Mouse (Mus musculus) midbrain, embryonic 12.5 days (tissue): Measurements from ENCODE around the gene Taf10. TPM values are rescaled to one million over a fixed set of nuclear protein-coding genes. Genes with fewer than 3 reads are reported as not detected.

ENCODE experiments used
- ATAC-seq: fragments of 200-750 bp; cut with Nextera tagmentation; 2 replicates; pipeline ENCODE4 v1.8.0; 2017; ENCODE audit warnings: low read depth, moderate TSS enrichment, moderate library complexity; ENCODE audit not compliant: low FRiP score
- H3K27ac ChIP-seq: fragments of 300-500 bp; sonication (generic); replicated peaks from 2 replicates; pipeline ENCODE4 v1.5.1; 2016; ENCODE audit warnings: mild to moderate bottlenecking
- H3K27me3 ChIP-seq: fragments of 300-500 bp; sonication (generic); 2 replicates; pipeline ENCODE4 v1.6.1; 2016; ENCODE audit warnings: mild to moderate bottlenecking
- H3K36me3 ChIP-seq: fragments of 300-500 bp; sonication (generic); 2 replicates; pipeline ENCODE4 v1.6.1; 2016
- H3K4me1 ChIP-seq: fragments of 300-500 bp; sonication (generic); 2 replicates; pipeline ENCODE4 v1.6.1; 2016
- H3K4me2 ChIP-seq: fragments of 300-500 bp; sonication (generic); replicated peaks from 2 replicates; pipeline ENCODE4 v1.6.1; 2016; ENCODE audit warnings: mild to moderate bottlenecking, moderate library complexity
- H3K4me3 ChIP-seq: fragments of 300-500 bp; sonication (generic); 2 replicates; pipeline ENCODE4 v1.5.1; 2016; ENCODE audit warnings: mild to moderate bottlenecking
- H3K9ac ChIP-seq: fragments of 300-500 bp; sonication (generic); replicated peaks from 2 replicates; pipeline ENCODE4 v1.6.1; 2016; ENCODE audit warnings: mild to moderate bottlenecking, moderate library complexity
- H3K9me3 ChIP-seq: fragments of 300-500 bp; sonication (generic); 2 replicates; pipeline ENCODE4 v1.6.1; 2016; ENCODE audit warnings: mild to moderate bottlenecking
- whole genome bisulfite sequencing: fragments of 180-500 bp; shearing (Covaris S2); methylation state at CpG from one replicate; pipeline ENCODE4 v1.1.7; 2016; 5-methylcytosine and 5-hydroxymethylcytosine counted together
- polyA plus RNA-seq: library from polyadenylated mRNA; unstranded; fragments of >200 nt; fragmentation: Nextera tagmentation; extraction: Ambion mirVana; gene quantifications from 2 replicates; pipeline ENCODE4 v1.2.1, GENCODE M21; 2016

The Taf10 gene
- polyA plus RNA-seq, 1 experiment from 2014 or later = 164 TPM

- peaks cover 43% of the 10 kb centered on the region for H3K4me1 ChIP-seq
- no peaks in the 10 kb centered on the region for H3K27me3 ChIP-seq
- no peak overlapping the region for H3K4me3 ChIP-seq
- peaks cover 60% of the 10 kb centered on the region for H3K36me3 ChIP-seq
- H3K4me2 ChIP-seq = no peak overlapping the region
- no peak overlapping the region for H3K27ac ChIP-seq
- 86% methylated on average over 2 of the region's 2 CpGs for WGBS
- no peaks in the 10 kb centered on the region for H3K9me3 ChIP-seq
- ATAC-seq = no peak
- no peak overlapping the region for H3K9ac ChIP-seq
Measured at GRCm38 (mm10) chr7:105776026-105776425, 31.9 kb upstream of the Taf10 start.

- Histone ChIP-seq H3K4me2 (no peak overlapping the region), H3K27me3 (no peaks in the 10 kb centered on the region), H3K27ac (no peak overlapping the region), H3K4me3 (no peak overlapping the region), H3K4me1 (peaks cover 43% of the 10 kb centered on the region), H3K36me3 (peaks cover 61% of the 10 kb centered on the region), H3K9me3 (no peaks in the 10 kb centered on the region), H3K9ac (no peak overlapping the region)
- 43% methylated on average over 8 of the region's 8 CpGs for WGBS
- peak; percentile 39 for ATAC-seq
Measured at GRCm38 (mm10) chr7:105774661-105775060, 30.5 kb upstream of the Taf10 start.

DNA sequence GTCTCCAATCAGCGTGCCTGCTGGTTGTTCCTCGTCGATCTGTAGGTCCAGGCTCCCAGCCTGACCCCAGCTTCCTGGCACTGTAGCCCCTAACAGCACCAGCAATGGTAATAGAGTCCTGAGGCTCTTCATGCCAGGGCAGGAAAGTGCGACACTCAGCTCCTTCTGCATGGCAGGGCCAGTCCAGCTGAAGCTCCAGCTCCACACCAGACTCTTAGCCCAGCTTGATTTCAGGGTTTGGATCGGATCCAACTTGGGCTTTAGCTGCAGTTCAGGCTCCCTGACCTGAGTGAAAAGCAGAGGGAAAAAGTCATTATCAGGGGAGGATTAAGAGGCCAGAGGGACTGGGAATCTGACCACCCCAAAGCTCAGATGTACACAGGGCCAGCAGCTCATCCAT lies 28.9 kb upstream of the Taf10 start:
- 82% methylated on average over 5 of the region's 5 CpGs for WGBS
- Histone ChIP-seq H3K9me3 (no peaks in the 10 kb centered on the region), H3K27me3 (no peaks in the 10 kb centered on the region), H3K4me1 (peaks cover 40% of the 10 kb centered on the region), H3K36me3 (peaks cover 51% of the 10 kb centered on the region), H3K4me3 (no peak overlapping the region), H3K27ac (no peak overlapping the region), H3K4me2 (no peak overlapping the region), H3K9ac (no peak overlapping the region)
- ATAC-seq = no peak

- 96% methylated on average over 15 of the region's 15 CpGs for WGBS
- no peak for ATAC-seq
- no peak overlapping the region for H3K27ac ChIP-seq
- no peak overlapping the region for H3K9ac ChIP-seq
- H3K4me3 ChIP-seq = no peak overlapping the region
- peaks cover 52% of the 10 kb centered on the region for H3K36me3 ChIP-seq
- no peaks in the 10 kb centered on the region for H3K27me3 ChIP-seq
- no peak overlapping the region for H3K4me2 ChIP-seq
- H3K9me3 ChIP-seq = no peaks in the 10 kb centered on the region
- peaks cover 42% of the 10 kb centered on the region for H3K4me1 ChIP-seq
Measured at GRCm38 (mm10) chr7:105772331-105772730, 28.2 kb upstream of the Taf10 start.

- 93% methylated on average over 3 of the region's 3 CpGs for WGBS
- Histone ChIP-seq H3K27me3 (peaks cover 8% of the 10 kb centered on the region), H3K27ac (no peak overlapping the region), H3K36me3 (peaks cover 64% of the 10 kb centered on the region), H3K4me1 (peaks cover 29% of the 10 kb centered on the region), H3K9me3 (no peaks in the 10 kb centered on the region), H3K4me3 (no peak overlapping the region), H3K9ac (no peak overlapping the region), H3K4me2 (no peak overlapping the region)
- ATAC-seq = no peak
Measured at GRCm38 (mm10) chr7:105769959-105770358, 25.8 kb upstream of the Taf10 start.

DNA sequence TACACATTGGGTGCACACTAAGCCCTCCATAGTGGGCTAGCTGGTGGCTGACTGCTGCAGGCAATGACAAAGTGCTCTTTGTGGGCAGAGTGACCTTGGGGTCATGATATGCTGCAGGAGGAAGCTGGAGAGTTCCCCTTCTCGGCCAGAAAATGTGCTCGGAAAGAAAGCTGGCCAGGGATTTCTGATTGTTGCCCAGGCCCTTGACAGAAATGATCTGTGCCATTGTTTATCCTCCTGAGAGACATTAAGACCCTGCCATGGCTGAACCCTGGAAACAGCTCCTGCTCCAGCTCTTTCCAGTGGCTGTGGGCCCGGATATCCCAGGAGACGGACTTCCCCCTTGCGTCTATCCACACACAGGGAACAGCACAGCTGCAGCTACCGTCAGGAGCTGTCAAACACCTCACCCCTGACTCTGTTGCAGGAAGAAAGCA lies 23.6 kb upstream of the Taf10 start:
- no peak overlapping the region for H3K4me3 ChIP-seq
- peaks cover 24% of the 10 kb centered on the region for H3K4me1 ChIP-seq
- H3K27me3 ChIP-seq = peaks cover 31% of the 10 kb centered on the region
- whole genome bisulfite sequencing = 22% methylated on average over 6 of the region's 6 CpGs
- H3K9me3 ChIP-seq = no peaks in the 10 kb centered on the region
- H3K27ac ChIP-seq = peak overlapping the region; percentile 52
- ATAC-seq = peak; percentile 42
- H3K4me2 ChIP-seq = no peak overlapping the region; the same call in 1 of the 2 replicates
- no peak overlapping the region for H3K9ac ChIP-seq
- H3K36me3 ChIP-seq = peaks cover 81% of the 10 kb centered on the region

DNA sequence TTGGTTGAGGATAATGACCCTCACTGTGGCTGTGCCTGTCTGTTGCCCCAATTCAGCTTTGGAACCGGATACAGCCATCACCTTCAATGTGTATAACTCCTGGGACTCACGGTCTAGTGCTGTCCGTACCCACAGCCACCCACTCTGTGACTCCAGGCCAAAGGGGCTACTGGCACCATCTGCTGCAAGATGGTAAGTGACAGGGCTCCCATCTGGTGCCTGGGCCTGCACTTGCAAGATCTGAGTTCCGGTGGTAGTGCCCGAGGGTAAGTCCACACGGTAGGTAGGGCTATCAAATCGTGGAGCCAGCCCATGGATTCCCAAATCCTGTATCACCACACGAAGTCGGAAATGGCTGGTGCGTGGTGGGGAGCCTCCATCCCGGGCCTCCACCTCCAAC lies 20.2 kb upstream of the Taf10 start:
- Histone ChIP-seq H3K4me1 (peaks cover 19% of the 10 kb centered on the region), H3K36me3 (peaks cover 75% of the 10 kb centered on the region), H3K9ac (no peak overlapping the region), H3K9me3 (no peaks in the 10 kb centered on the region), H3K27ac (no peak overlapping the region), H3K27me3 (peaks cover 45% of the 10 kb centered on the region), H3K4me2 (no peak overlapping the region), H3K4me3 (no peak overlapping the region)
- ATAC-seq = no peak
- 89% methylated on average over 11 of the region's 11 CpGs for WGBS

DNA sequence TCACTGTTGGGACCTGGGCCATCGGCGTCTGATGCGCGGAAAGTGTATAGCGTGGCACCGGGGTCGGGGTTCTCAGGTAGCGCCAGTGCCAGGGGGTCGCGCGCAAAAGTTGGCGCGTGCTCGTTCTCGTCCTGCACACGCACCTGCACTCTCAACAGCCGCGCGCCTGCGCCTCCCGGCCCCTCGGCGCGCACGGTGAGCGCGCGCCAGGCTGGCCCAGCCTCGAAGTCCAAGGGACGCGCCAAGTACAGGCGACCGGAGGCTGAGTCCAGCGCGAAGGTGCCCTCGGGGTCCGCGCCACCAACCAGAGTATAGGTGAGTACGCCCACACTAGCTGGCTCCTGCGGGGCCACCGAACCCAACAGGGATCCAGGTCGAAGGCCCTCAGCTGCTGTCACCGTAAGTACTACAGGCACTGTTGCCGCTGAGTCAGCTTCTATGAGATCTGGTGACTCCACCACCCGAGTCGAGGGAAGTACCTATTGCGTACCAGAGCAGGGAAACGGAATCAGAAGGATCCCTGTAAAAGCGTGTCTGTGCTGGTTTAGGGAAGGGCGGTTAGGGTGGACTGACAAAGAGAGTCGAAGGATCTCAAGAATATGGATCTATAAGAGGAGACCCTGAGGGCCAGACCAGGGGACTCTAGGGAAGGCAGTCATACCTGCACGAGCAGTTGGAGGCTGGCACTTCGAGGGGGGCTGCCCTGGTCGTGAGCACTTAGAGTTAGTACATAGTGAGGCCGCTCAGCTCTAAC lies 18.5 kb upstream of the Taf10 start:
- Histone ChIP-seq H3K9me3 (no peaks in the 10 kb centered on the region), H3K9ac (no peak overlapping the region), H3K36me3 (peaks cover 90% of the 10 kb centered on the region), H3K4me3 (no peak overlapping the region), H3K27me3 (peaks cover 45% of the 10 kb centered on the region), H3K4me1 (peaks cover 4% of the 10 kb centered on the region), H3K27ac (no peak overlapping the region), H3K4me2 (0 out of 2 replicates have a peak overlapping the region, but pooled peaks have one; percentile 3)
- WGBS = 22% methylated on average over 55 of the region's 55 CpGs
- 0 out of 2 replicates have a peak, but pooled peaks have one; percentile 8 for ATAC-seq

GRCm38 (mm10) chr7:105761813-105762484 lies 17.8 kb upstream of the Taf10 start:
- Histone ChIP-seq H3K27ac (no peak overlapping the region), H3K9ac (no peak overlapping the region), H3K27me3 (peaks cover 45% of the 10 kb centered on the region), H3K4me1 (no peaks in the 10 kb centered on the region), H3K4me3 (no peak overlapping the region), H3K4me2 (0 out of 2 replicates have a peak overlapping the region, but pooled peaks have one; percentile 3), H3K9me3 (no peaks in the 10 kb centered on the region), H3K36me3 (peaks cover 94% of the 10 kb centered on the region)
- WGBS = 18% methylated on average over 51 of the region's 51 CpGs
- peak; percentile 4; the same call in 1 of the 2 replicates for ATAC-seq

DNA sequence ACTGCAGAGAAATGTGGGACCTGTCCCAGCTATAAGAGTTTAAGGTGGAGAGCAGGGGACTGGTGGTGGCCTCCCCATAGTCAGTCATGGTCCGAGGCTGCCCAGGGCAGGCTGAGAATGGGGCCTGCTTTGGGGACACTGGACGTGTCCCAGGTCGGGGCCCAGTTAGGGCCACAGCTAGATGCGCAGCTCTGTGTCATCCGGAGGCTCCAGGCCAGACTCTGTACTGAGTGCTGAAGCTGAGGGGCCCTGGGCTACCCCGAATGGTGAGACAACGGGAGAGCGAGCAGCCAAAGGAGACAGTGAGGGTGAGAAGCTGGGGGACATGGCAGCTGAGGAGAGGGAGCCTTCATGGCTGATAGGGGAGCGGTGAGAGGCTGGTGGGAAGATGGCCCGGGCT lies 9.1 kb upstream of the Taf10 start:
- H3K4me1 ChIP-seq = peaks cover 14% of the 10 kb centered on the region
- no peak for ATAC-seq
- H3K4me2 ChIP-seq = no peak overlapping the region
- H3K4me3 ChIP-seq = no peak overlapping the region
- WGBS = 91% methylated on average over 10 of the region's 10 CpGs
- H3K27ac ChIP-seq = peak overlapping the region; percentile 43; the same call in 1 of the 2 replicates
- no peaks in the 10 kb centered on the region for H3K27me3 ChIP-seq
- H3K9me3 ChIP-seq = no peaks in the 10 kb centered on the region
- peaks cover 61% of the 10 kb centered on the region for H3K36me3 ChIP-seq
- no peak overlapping the region for H3K9ac ChIP-seq

DNA sequence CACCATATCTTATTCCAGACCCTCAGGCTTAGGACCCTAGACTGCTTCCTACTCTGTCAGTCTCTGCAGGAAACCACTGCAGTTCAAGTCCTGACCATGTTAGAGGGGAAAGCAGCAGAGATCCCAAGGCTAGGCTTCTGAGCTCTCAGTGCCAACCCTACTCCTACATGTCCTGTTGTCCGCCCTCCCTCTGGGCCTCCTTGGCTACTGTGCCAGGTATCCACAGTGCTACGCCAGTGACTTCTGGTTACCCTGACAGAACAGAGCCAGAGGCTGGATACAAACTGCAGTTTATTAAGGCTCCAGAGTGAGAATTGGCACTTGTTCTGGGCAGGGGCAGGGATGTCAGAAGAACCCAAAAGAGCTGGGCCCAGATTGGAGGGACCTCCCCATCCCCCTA lies 8.6 kb upstream of the Taf10 start:
- Histone ChIP-seq H3K27ac (peak overlapping the region; percentile 43; the same call in 1 of the 2 replicates), H3K4me3 (no peak overlapping the region), H3K9ac (no peak overlapping the region), H3K27me3 (no peaks in the 10 kb centered on the region), H3K9me3 (no peaks in the 10 kb centered on the region), H3K4me2 (no peak overlapping the region), H3K4me1 (peaks cover 14% of the 10 kb centered on the region), H3K36me3 (peaks cover 61% of the 10 kb centered on the region)
- peak; percentile 14; the same call in 1 of the 2 replicates for ATAC-seq
- WGBS = 92% methylated on average over 2 of the region's 2 CpGs
